Mouse (Mus musculus): Measurements from ENCODE around the gene Dctpp1.
A peak's percentile ranks its signal among the peaks of the same experiment; 100 is the strongest.

The Dctpp1 gene

GRCm38 (mm10) chr7:127208553-127209438, 51.7 kb downstream of the Dctpp1 start, which contains the start of gene Mylpf:
Gene Mylpf, plus strand, starts transcription at chr7:127208890.
- DNase-seq, result peak; percentile 99

GRCm38 (mm10) chr7:127208295-127208552, 52.3 kb downstream of the Dctpp1 start, which contains the start of gene Tbc1d10b:
Gene Tbc1d10b, minus strand, starts transcription at chr7:127208468.
- DNase-seq, result no peak

GRCm38 (mm10) chr7:127207374-127208294, 52.9 kb downstream of the Dctpp1 start:
- peak; percentile 80 for DNase-seq
